Mouse (Mus musculus) embryonic facial prominence, embryonic 14.5 days (tissue): ENCODE results near the gene Tbxas1. TPM values are rescaled to one million over a fixed set of nuclear protein-coding genes. Genes with fewer than 3 reads are reported as not detected.

ENCODE experiments used
- ATAC-seq: fragments of 200-750 bp; cut with Nextera tagmentation; 2 replicates; pipeline ENCODE4 v1.8.0; 2017; ENCODE audit warnings: low read depth, moderate number of reproducible peaks, moderate TSS enrichment
- DNase-seq: peaks from one replicate; pipeline ENCODE4 v3.0.0-alpha.2; 2015; ENCODE audit warnings: low spot score
- H3K27ac ChIP-seq: fragments of 300-500 bp; sonication (generic); replicated peaks from 2 replicates; pipeline ENCODE4 v1.5.1; 2014; ENCODE audit warnings: low read depth, mild to moderate bottlenecking, low read length, moderate library complexity
- H3K27me3 ChIP-seq: fragments of 300-500 bp; sonication (generic); replicated peaks from 2 replicates; pipeline ENCODE4 v1.6.1; 2014; ENCODE audit warnings: low read length; ENCODE audit not compliant: control insufficient read depth, insufficient read depth
- H3K36me3 ChIP-seq: fragments of 300-500 bp; sonication (generic); 2 replicates; pipeline ENCODE4 v1.6.1; 2014; ENCODE audit warnings: low read length, mixed read lengths; ENCODE audit not compliant: control insufficient read depth, insufficient read depth
- H3K4me1 ChIP-seq: fragments of 300-500 bp; sonication (generic); 2 replicates; pipeline ENCODE4 v1.6.1; 2014; ENCODE audit warnings: antibody characterized with exemption, low read length; ENCODE audit not compliant: control insufficient read depth, insufficient read depth
- H3K4me2 ChIP-seq: fragments of 300-500 bp; sonication (generic); 2 replicates; pipeline ENCODE4 v1.6.1; 2014; ENCODE audit warnings: low read depth, mild to moderate bottlenecking, low read length, moderate library complexity, mixed read lengths
- H3K4me3 ChIP-seq: fragments of 300-500 bp; sonication (generic); 2 replicates; pipeline ENCODE4 v1.5.1; 2014; ENCODE audit warnings: low read depth, mild to moderate bottlenecking, low read length
- H3K9ac ChIP-seq: fragments of 300-500 bp; sonication (generic); 2 replicates; pipeline ENCODE4 v1.6.1; 2014; ENCODE audit warnings: low read depth, mild to moderate bottlenecking, low read length, moderate library complexity, mixed read lengths
- H3K9me3 ChIP-seq: fragments of 300-500 bp; sonication (generic); 2 replicates; pipeline ENCODE4 v1.6.1; 2016; ENCODE audit warnings: low read length; ENCODE audit not compliant: control insufficient read depth
- WGBS: fragments of 180-500 bp; shearing (Covaris S2); extraction: QIAGEN DNeasy Blood & Tissue Kit; methylation state at CpG from one replicate; pipeline ENCODE4 v1.1.7; 2014; 5-methylcytosine and 5-hydroxymethylcytosine counted together
- polyA plus RNA-seq: library from polyadenylated mRNA; unstranded; fragments of >200 nt; fragmentation: Nextera tagmentation; extraction: Ambion mirVana; gene quantifications from 2 replicates; pipeline ENCODE4 v1.2.1, GENCODE M21; 2014

Gene Tbxas1
- polyA plus RNA-seq, 1 experiment from 2014 or later, result 4.2 TPM

- no peak overlapping the region for H3K4me3 ChIP-seq
- 0 out of 2 replicates have a peak, but pooled peaks cover 1% of the 10 kb centered on the region for H3K4me1 ChIP-seq
- H3K9me3 ChIP-seq, result no peaks in the 10 kb centered on the region
- H3K27me3 ChIP-seq, result no peaks in the 10 kb centered on the region
- no peak overlapping the region for H3K27ac ChIP-seq
- H3K36me3 ChIP-seq, result no peaks in the 10 kb centered on the region
- H3K9ac ChIP-seq, result no peak overlapping the region
- WGBS, result 80% methylated on average over 6 of the region's 6 CpGs
- DNase-seq (no peak), ATAC-seq (no peak)
- no peak overlapping the region for H3K4me2 ChIP-seq
These were observed 33.2 kb downstream of the Tbxas1 start for GRCm38 (mm10) chr6:38908401-38908800.

- no peak overlapping the region for H3K27ac ChIP-seq
- DNase-seq (peak; percentile 27), ATAC-seq (no peak)
These were observed 35.8 kb downstream of the Tbxas1 start for GRCm38 (mm10) chr6:38910828-38911559.

GRCm38 (mm10) chr6:38912121-38912660 is 37.0 kb downstream of the Tbxas1 start:
- H3K36me3 ChIP-seq, result no peaks in the 10 kb centered on the region
- no peaks in the 10 kb centered on the region for H3K9me3 ChIP-seq
- H3K4me2 ChIP-seq, result no peak overlapping the region
- DNase-seq (no peak), ATAC-seq (no peak)
- H3K9ac ChIP-seq, result no peak overlapping the region
- no peaks in the 10 kb centered on the region for H3K27me3 ChIP-seq
- peaks cover 5% of the 10 kb centered on the region; the same call in 1 of the 2 replicates for H3K4me1 ChIP-seq
- H3K27ac ChIP-seq, result no peak overlapping the region
- no peak overlapping the region for H3K4me3 ChIP-seq

More at GRCm38 (mm10) chr6:38910828-38911559, 35.8 kb downstream of the Tbxas1 start:
- Histone ChIP-seq H3K27me3 (no peaks in the 10 kb centered on the region), H3K9ac (no peak overlapping the region), H3K36me3 (no peaks in the 10 kb centered on the region), H3K9me3 (no peaks in the 10 kb centered on the region), H3K4me3 (no peak overlapping the region), H3K4me2 (no peak overlapping the region), H3K4me1 (peaks cover 5% of the 10 kb centered on the region; the same call in 1 of the 2 replicates)
- WGBS, result 66% methylated on average over 3 of the region's 3 CpGs

- Histone ChIP-seq H3K36me3 (no peaks in the 10 kb centered on the region), H3K9me3 (no peaks in the 10 kb centered on the region), H3K9ac (no peak overlapping the region), H3K4me1 (peaks cover 5% of the 10 kb centered on the region; the same call in 1 of the 2 replicates), H3K27ac (no peak overlapping the region), H3K27me3 (no peaks in the 10 kb centered on the region), H3K4me2 (no peak overlapping the region), H3K4me3 (no peak overlapping the region)
- ATAC-seq, result no peak
- WGBS, result 78% methylated on average over 9 of the region's 9 CpGs
- DNase-seq, result peak; percentile 38
These were observed 37.6 kb downstream of the Tbxas1 start for GRCm38 (mm10) chr6:38912845-38913244.

- ATAC-seq, result no peak
- H3K9me3 ChIP-seq, result no peaks in the 10 kb centered on the region
- H3K27ac ChIP-seq, result no peak overlapping the region
- no peak overlapping the region for H3K4me2 ChIP-seq
- H3K4me3 ChIP-seq, result no peak overlapping the region
- DNase-seq, result no peak
- peaks cover 5% of the 10 kb centered on the region; the same call in 1 of the 2 replicates for H3K4me1 ChIP-seq
- H3K36me3 ChIP-seq, result no peaks in the 10 kb centered on the region
- no peaks in the 10 kb centered on the region for H3K27me3 ChIP-seq
- H3K9ac ChIP-seq, result no peak overlapping the region
- WGBS, result 59% methylated on average over 13 of the region's 13 CpGs
These were observed 38.3 kb downstream of the Tbxas1 start for GRCm38 (mm10) chr6:38913386-38914042.

- Histone ChIP-seq H3K27ac (no peak overlapping the region), H3K4me2 (no peak overlapping the region), H3K4me1 (peaks cover 5% of the 10 kb centered on the region; the same call in 1 of the 2 replicates), H3K27me3 (no peaks in the 10 kb centered on the region), H3K9ac (no peak overlapping the region), H3K9me3 (no peaks in the 10 kb centered on the region), H3K4me3 (no peak overlapping the region), H3K36me3 (no peaks in the 10 kb centered on the region)
- no peak for DNase-seq
- ATAC-seq, result no peak
- 83% methylated on average over 10 of the region's 10 CpGs for WGBS
These were observed 39.0 kb downstream of the Tbxas1 start for GRCm38 (mm10) chr6:38914181-38914580.

GRCm38 (mm10) chr6:38915776-38916175 is 40.6 kb downstream of the Tbxas1 start:
- Histone ChIP-seq H3K27ac (no peak overlapping the region), H3K4me2 (no peak overlapping the region), H3K27me3 (no peaks in the 10 kb centered on the region), H3K4me1 (peaks cover 5% of the 10 kb centered on the region; the same call in 1 of the 2 replicates), H3K9ac (no peak overlapping the region), H3K9me3 (no peaks in the 10 kb centered on the region), H3K36me3 (no peaks in the 10 kb centered on the region), H3K4me3 (no peak overlapping the region)
- WGBS, result 60% methylated on average over 5 of the region's 5 CpGs
- ATAC-seq, result no peak
- DNase-seq, result no peak

GRCm38 (mm10) chr6:38916571-38916970 is 41.4 kb downstream of the Tbxas1 start:
- no peak overlapping the region for H3K9ac ChIP-seq
- H3K4me2 ChIP-seq, result no peak overlapping the region
- ATAC-seq, result no peak
- no peaks in the 10 kb centered on the region for H3K9me3 ChIP-seq
- H3K4me1 ChIP-seq, result peaks cover 5% of the 10 kb centered on the region; the same call in 1 of the 2 replicates
- no peaks in the 10 kb centered on the region for H3K36me3 ChIP-seq
- WGBS, result 83% methylated on average over 4 of the region's 4 CpGs
- no peak overlapping the region for H3K4me3 ChIP-seq
- H3K27ac ChIP-seq, result no peak overlapping the region
- no peaks in the 10 kb centered on the region for H3K27me3 ChIP-seq
- DNase-seq, result no peak
